Mouse (Mus musculus) neural tube, embryonic 14.5 days (tissue): Measurements from ENCODE around the gene Angptl4. TPM values are rescaled to one million over a fixed set of nuclear protein-coding genes. Genes with fewer than 3 reads are reported as not detected.

ENCODE experiments used
- ATAC-seq: fragments of 200-750 bp; cut with Nextera tagmentation; 2 replicates; pipeline ENCODE4 v1.8.0; 2017; ENCODE audit warnings: low read depth, mild to moderate bottlenecking, moderate TSS enrichment, moderate library complexity
- H3K27ac ChIP-seq: fragments of 300-500 bp; sonication (generic); 2 replicates; pipeline ENCODE4 v1.5.1; 2014; ENCODE audit warnings: low read depth, mild to moderate bottlenecking, control low read depth, low read length, moderate library complexity, mixed read lengths
- H3K27me3 ChIP-seq: fragments of 300-500 bp; sonication (generic); 2 replicates; pipeline ENCODE4 v1.6.1; 2014; ENCODE audit warnings: low read length; ENCODE audit not compliant: control insufficient read depth, insufficient read depth
- H3K36me3 ChIP-seq: fragments of 300-500 bp; sonication (generic); 2 replicates; pipeline ENCODE4 v1.6.1; 2014; ENCODE audit warnings: low read length, mixed read lengths; ENCODE audit not compliant: control insufficient read depth, insufficient read depth
- H3K4me1 ChIP-seq: fragments of 300-500 bp; sonication (generic); 2 replicates; pipeline ENCODE4 v1.6.1; 2014; ENCODE audit warnings: low read length; ENCODE audit not compliant: control insufficient read depth, insufficient read depth
- H3K4me2 ChIP-seq: fragments of 300-500 bp; sonication (generic); 2 replicates; pipeline ENCODE4 v1.6.1; 2014; ENCODE audit warnings: mild to moderate bottlenecking, low read depth, low read length, control low read depth
- H3K4me3 ChIP-seq: fragments of 300-500 bp; sonication (generic); 2 replicates; pipeline ENCODE4 v1.5.1; 2014; ENCODE audit warnings: low read depth, low read length, control low read depth, mixed read lengths
- H3K9ac ChIP-seq: fragments of 300-500 bp; sonication (generic); replicated peaks from 2 replicates; pipeline ENCODE4 v1.6.1; 2014; ENCODE audit warnings: low read depth, mild to moderate bottlenecking, control low read depth, low read length, mixed read lengths
- H3K9me3 ChIP-seq: fragments of 300-500 bp; sonication (generic); 2 replicates; pipeline ENCODE4 v1.6.1; 2016; ENCODE audit warnings: low read length; ENCODE audit not compliant: control insufficient read depth
- WGBS: fragments of 180-500 bp; shearing (Covaris S2); extraction: QIAGEN DNeasy Blood & Tissue Kit; methylation state at CpG from one replicate; pipeline ENCODE4 v1.1.7; 2014; 5-methylcytosine and 5-hydroxymethylcytosine counted together
- polyA plus RNA-seq: library from polyadenylated mRNA; unstranded; fragments of >200 nt; fragmentation: Nextera tagmentation; extraction: Ambion mirVana; gene quantifications from 2 replicates; pipeline ENCODE4 v1.2.1, GENCODE M21; 2014

Gene Angptl4
- polyA plus RNA-seq, 1 experiment from 2014 or later: 9.7 TPM

DNA sequence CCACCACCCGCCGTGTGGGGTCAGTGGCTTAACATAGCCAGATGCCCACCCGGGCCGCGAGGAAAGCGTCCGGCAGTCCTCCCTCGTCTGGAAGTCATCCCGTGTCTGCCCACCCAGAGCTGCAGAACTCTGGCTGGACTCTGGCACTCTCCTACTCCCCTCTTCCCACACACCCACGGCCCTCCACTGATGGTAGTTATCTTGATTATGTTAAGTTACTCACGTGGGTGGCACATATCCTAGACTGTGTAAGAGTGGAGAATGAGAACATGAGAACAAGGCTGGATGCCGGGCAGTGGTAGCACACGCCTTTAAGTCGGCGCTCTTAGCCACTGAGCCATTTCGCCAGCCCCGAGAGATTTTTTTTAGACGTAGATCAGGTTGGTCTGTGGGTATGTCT, 4.7 kb upstream of the Angptl4 start:
- H3K27ac ChIP-seq: no peak overlapping the region
- H3K4me3 ChIP-seq: no peak overlapping the region
- H3K9me3 ChIP-seq: no peaks in the 10 kb centered on the region
- no peak for ATAC-seq
- WGBS: 90% methylated on average over 18 of the region's 18 CpGs
- no peaks in the 10 kb centered on the region for H3K27me3 ChIP-seq
- no peak overlapping the region for H3K4me2 ChIP-seq
- H3K9ac ChIP-seq: no peak overlapping the region
- no peaks in the 10 kb centered on the region for H3K36me3 ChIP-seq
- H3K4me1 ChIP-seq: no peaks in the 10 kb centered on the region

DNA sequence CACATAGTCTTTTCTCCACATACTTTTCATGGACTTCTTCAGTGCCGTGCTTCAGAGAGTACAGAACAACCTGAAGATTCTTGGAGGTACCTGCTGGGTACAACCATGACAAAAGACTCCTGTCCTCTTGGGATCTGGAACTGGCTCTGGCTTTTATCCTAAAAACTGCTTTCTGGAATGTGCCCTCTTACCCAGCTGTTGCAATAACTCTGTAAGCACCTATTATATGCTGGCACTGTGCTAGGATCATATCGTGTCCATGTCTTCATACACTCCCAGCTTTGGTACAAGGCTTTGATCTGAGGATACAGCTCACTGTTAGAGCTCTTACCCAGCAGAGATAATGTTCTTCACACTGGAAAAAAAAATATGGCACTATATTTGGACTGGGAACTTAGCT, 3.3 kb upstream of the Angptl4 start:
- no peak overlapping the region for H3K27ac ChIP-seq
- H3K4me2 ChIP-seq: no peak overlapping the region
- H3K4me1 ChIP-seq: no peaks in the 10 kb centered on the region
- ATAC-seq: no peak
- no peak overlapping the region for H3K4me3 ChIP-seq
- H3K9ac ChIP-seq: no peak overlapping the region
- H3K36me3 ChIP-seq: no peaks in the 10 kb centered on the region
- WGBS: 86% methylated on average over 2 of the region's 2 CpGs
- H3K9me3 ChIP-seq: no peaks in the 10 kb centered on the region
- no peaks in the 10 kb centered on the region for H3K27me3 ChIP-seq

DNA sequence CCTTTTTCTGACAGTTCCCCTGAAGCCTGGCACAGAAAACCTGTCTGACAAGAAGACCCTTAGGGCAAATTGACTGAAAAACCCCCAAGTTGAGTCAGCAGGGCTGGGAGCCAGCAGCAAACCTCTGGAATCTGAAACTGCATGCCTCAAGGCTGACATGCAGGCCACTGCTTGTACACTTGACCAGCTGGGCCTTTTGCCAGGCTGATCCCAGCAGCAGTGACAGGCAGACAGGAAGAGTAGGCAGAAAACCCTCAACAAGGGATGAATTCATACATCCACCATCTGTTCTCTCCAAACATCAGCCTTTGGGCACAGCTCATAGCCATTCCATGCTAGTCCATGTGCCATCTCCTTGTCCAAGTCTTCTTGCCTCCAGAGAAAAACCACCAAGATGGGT, 1.8 kb upstream of the Angptl4 start:
- Histone ChIP-seq H3K27ac (no peak overlapping the region), H3K4me1 (no peaks in the 10 kb centered on the region), H3K4me2 (no peak overlapping the region), H3K9me3 (no peaks in the 10 kb centered on the region), H3K9ac (no peak overlapping the region), H3K27me3 (no peaks in the 10 kb centered on the region), H3K4me3 (no peak overlapping the region), H3K36me3 (no peaks in the 10 kb centered on the region)
- ATAC-seq: no peak

DNA sequence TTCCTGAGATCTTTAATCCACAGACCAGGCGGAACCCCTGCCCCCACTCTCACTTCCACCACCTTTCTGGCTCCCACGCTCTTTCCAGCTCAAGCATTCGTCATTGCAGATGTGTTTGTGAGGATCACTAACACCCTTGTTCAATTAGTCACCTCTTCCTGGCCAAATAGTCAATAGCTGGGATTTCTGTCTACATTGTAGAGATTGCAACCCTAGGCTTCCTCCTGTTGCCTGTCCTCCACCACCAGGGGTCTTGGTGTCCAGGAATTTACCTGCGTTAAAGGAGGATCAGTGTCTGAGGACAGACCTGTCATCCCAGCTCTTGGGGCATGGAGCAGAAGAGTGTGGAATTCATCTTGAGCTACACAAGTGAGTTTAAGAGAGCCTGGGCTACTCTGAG, 437 bp upstream of the Angptl4 start:
- Histone ChIP-seq H3K27me3 (no peaks in the 10 kb centered on the region), H3K4me3 (peak overlapping the region; percentile 37), H3K9me3 (no peaks in the 10 kb centered on the region), H3K9ac (no peak overlapping the region), H3K4me1 (no peaks in the 10 kb centered on the region), H3K4me2 (peak overlapping the region; percentile 68; the same call in 1 of the 2 replicates), H3K27ac (no peak overlapping the region), H3K36me3 (no peaks in the 10 kb centered on the region)
- WGBS: 62% methylated on average over 4 of the region's 4 CpGs
- ATAC-seq: no peak

DNA sequence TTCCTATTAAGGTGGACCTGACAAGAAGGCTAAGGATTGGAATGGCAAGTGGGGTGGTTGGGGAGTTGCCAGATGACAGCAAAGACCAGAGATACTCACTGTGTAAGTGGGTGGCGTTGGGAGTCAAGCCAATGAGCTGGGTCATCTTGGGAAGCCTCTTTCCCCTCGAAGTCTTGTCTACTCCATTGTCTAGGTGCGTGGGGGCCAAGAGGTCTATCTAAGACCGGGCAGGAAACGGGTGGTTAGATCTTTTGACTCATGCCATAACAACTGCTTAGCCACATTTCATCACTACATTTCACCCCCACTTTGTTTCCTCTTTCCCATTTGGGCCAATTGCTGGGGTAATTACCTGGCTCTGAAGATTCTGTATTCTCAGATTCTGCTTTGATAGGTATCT, 1.2 kb downstream of the Angptl4 start:
- H3K4me1 ChIP-seq: no peaks in the 10 kb centered on the region
- no peaks in the 10 kb centered on the region for H3K27me3 ChIP-seq
- peak overlapping the region; percentile 37; the same call in 1 of the 2 replicates for H3K4me3 ChIP-seq
- no peak for ATAC-seq
- 95% methylated on average over 5 of the region's 5 CpGs for WGBS
- peak overlapping the region; percentile 29; the same call in 1 of the 2 replicates for H3K27ac ChIP-seq
- H3K9me3 ChIP-seq: no peaks in the 10 kb centered on the region
- no peak overlapping the region for H3K9ac ChIP-seq
- peak overlapping the region; percentile 68 for H3K4me2 ChIP-seq
- no peaks in the 10 kb centered on the region for H3K36me3 ChIP-seq

DNA sequence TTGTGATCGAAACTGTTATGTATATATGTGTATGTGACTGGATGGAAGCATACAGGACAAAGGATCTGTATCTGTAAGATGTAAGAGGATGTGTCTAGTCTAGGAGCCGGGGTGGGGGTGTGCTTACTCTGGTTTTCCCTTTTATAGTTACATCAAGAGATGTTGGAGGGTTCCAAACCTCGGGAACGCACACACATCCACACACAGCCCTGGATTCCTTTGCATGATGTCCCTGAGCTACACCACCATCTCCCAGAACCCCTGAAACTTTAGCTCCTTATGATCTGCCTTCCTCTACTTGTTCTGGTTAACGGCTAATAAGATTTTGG, 1.7 kb downstream of the Angptl4 start:
- H3K36me3 ChIP-seq: no peaks in the 10 kb centered on the region
- H3K4me1 ChIP-seq: no peaks in the 10 kb centered on the region
- WGBS: 91% methylated on average over 5 of the region's 5 CpGs
- no peak overlapping the region for H3K9ac ChIP-seq
- peak overlapping the region; percentile 37; the same call in 1 of the 2 replicates for H3K4me3 ChIP-seq
- peak overlapping the region; percentile 32; the same call in 1 of the 2 replicates for H3K4me2 ChIP-seq
- H3K27me3 ChIP-seq: no peaks in the 10 kb centered on the region
- peak overlapping the region; percentile 62; the same call in 1 of the 2 replicates for H3K27ac ChIP-seq
- ATAC-seq: no peak
- H3K9me3 ChIP-seq: no peaks in the 10 kb centered on the region

DNA sequence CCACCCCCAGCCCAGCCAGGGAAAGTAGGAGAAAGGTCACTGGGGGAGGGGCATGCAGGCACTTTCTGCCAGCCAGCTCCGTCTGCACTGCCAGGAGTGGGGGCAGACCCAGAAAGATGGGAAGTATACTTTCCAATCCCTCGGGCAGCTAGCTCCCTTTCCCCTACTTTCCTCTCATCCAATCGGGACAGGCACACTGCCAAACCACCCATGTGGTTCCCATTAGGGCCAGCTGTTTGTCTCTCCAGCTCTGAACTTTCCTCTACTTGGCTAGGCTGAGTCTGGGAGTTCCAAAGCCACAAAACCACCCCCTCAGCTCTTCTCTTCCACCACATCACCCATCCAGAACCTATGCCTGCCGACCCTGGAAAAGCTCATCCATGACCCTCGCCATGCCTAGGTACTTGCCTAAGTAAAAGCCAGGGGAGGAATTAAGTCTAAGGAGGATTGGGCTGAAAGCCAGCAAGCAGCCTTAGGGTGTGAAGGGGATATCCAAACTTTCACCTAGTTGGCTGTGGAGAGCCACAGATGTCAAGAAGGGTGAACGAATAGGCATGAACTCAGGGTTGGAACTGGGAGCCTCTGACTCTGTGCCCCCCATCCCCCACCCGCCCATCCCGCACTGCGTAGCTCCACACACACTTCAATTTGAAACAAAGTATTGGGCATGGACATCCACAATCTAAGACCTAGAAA, 2.2 kb downstream of the Angptl4 start:
- H3K36me3 ChIP-seq: no peaks in the 10 kb centered on the region
- H3K4me3 ChIP-seq: no peak overlapping the region; the same call in 1 of the 2 replicates
- H3K9ac ChIP-seq: no peak overlapping the region
- H3K4me1 ChIP-seq: no peaks in the 10 kb centered on the region
- peak; percentile 80; the same call in 1 of the 2 replicates for ATAC-seq
- no peaks in the 10 kb centered on the region for H3K9me3 ChIP-seq
- H3K4me2 ChIP-seq: peak overlapping the region; percentile 32; the same call in 1 of the 2 replicates
- 54% methylated on average over 9 of the region's 9 CpGs for WGBS
- peak overlapping the region; percentile 62; the same call in 1 of the 2 replicates for H3K27ac ChIP-seq
- no peaks in the 10 kb centered on the region for H3K27me3 ChIP-seq

DNA sequence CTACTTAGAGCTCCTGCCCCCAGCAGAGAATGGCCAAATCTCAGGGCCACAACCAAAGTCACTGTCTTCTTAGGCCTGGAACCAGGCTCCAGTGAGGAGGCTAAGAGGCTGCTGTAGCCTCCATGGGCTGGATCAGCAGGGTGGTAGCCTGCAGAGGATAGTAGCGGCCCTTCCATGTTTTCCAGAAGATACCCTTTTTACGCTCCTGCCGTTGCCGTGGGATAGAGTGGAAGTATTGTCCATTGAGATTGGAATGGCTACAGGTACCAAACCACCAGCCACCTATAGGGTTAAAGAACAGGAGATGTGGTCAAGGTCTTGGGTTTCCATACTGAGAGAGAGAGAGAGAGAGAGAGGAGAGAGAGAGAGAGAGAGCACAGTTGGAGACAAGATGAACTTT, 6.3 kb downstream of the Angptl4 start:
- Histone ChIP-seq H3K36me3 (no peaks in the 10 kb centered on the region), H3K9me3 (no peaks in the 10 kb centered on the region), H3K27me3 (no peaks in the 10 kb centered on the region), H3K27ac (no peak overlapping the region), H3K4me1 (no peaks in the 10 kb centered on the region), H3K4me3 (no peak overlapping the region), H3K9ac (no peak overlapping the region), H3K4me2 (no peak overlapping the region)
- WGBS: 96% methylated on average over 4 of the region's 4 CpGs
- no peak for ATAC-seq

DNA sequence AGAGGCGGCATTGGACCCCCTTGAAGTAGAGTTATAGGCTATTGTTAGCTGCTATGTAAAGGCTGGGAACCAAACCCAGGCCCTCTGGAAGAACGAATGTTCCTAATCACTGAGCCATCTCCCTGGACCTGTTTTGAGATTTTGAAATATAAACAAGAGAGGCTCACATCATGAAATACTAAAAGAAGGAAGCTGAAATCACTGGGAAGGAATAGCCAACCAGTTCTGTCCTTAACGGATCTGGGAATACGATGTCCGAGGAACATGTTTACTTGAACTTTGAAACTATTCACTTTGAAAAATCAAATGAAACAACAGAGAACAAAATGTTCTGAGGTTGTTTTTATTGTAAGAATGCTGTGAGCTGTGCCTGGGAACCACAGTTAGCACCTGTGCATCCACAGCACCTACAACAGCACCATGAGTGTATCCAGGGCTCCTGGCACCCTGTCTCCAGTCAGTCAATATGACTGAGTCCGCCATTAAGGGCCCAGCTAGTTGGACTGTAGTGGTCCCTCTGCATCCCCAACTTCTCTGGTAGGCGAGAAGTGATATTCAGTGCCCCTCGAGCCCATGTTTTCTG, 7.0 kb downstream of the Angptl4 start:
- H3K9me3 ChIP-seq: no peaks in the 10 kb centered on the region
- H3K4me1 ChIP-seq: no peaks in the 10 kb centered on the region
- WGBS: 96% methylated on average over 8 of the region's 8 CpGs
- H3K4me2 ChIP-seq: no peak overlapping the region
- no peak overlapping the region for H3K9ac ChIP-seq
- H3K27me3 ChIP-seq: no peaks in the 10 kb centered on the region
- no peaks in the 10 kb centered on the region for H3K36me3 ChIP-seq
- no peak overlapping the region for H3K27ac ChIP-seq
- no peak overlapping the region for H3K4me3 ChIP-seq
- no peak for ATAC-seq
